Mouse (Mus musculus) MEL (cell line): ENCODE results near the gene Apba1. TPM values are rescaled to one million over a fixed set of nuclear protein-coding genes. Genes with fewer than 3 reads are reported as not detected.

Source experiments
- DNase-seq: peaks from one replicate; pipeline ENCODE4 v3.0.0; 2011; ENCODE audit warnings: low read depth, low spot score
- H3K27ac ChIP-seq: 2 replicates; pipeline ENCODE4 v1.5.1; 2012; ENCODE audit warnings: low read depth, mild to moderate bottlenecking, control low read depth, low read length, moderate library complexity; ENCODE audit not compliant: control insufficient read depth
- H3K27me3 ChIP-seq, 2 experiments: fragments of 150-350 bp in 1 of 2; sonication (generic) in 1 of 2; 2 replicates each; pipeline ENCODE4 v1.6.1; 2012; ENCODE audit warnings: low read length in 2 of 2, mild to moderate bottlenecking in 2 of 2, improper control_type of control experiment in 1 of 2, moderate library complexity in 1 of 2; ENCODE audit not compliant: insufficient read depth in 2 of 2, control insufficient read depth in 1 of 2
- H3K36me3 ChIP-seq, 2 experiments: 2 replicates each; pipeline ENCODE4 v1.6.1; 2012 to 2014; ENCODE audit warnings: low read length in 2 of 2, improper control_type of control experiment in 1 of 2, inconsistent platforms in 1 of 2, mild to moderate bottlenecking in 1 of 2; ENCODE audit not compliant: insufficient read depth in 2 of 2, control insufficient read depth in 1 of 2
- H3K4me1 ChIP-seq, 2 experiments: fragments of 150-350 bp in 1 of 2; sonication (generic) in 1 of 2; 2 replicates each; pipeline ENCODE4 v1.6.1; 2012; ENCODE audit warnings: low read length in 2 of 2, improper control_type of control experiment in 1 of 2, mild to moderate bottlenecking in 1 of 2; ENCODE audit not compliant: insufficient read depth in 2 of 2, control insufficient read depth in 1 of 2
- H3K4me3 ChIP-seq, 2 experiments: fragments of 150-350 bp in 1 of 2; sonication (generic) in 1 of 2; 2 replicates each; pipeline ENCODE4 v1.5.1; 2012; ENCODE audit warnings: low read depth in 2 of 2, low read length in 2 of 2, mild to moderate bottlenecking in 2 of 2, moderate library complexity in 2 of 2, control low read depth in 1 of 2, improper control_type of control experiment in 1 of 2; ENCODE audit not compliant: control insufficient read depth in 1 of 2, insufficient read depth in 1 of 2
- H3K79me2 ChIP-seq: 2 replicates; pipeline ENCODE4 v1.6.1; 2012; ENCODE audit warnings: mild to moderate bottlenecking, low read length, moderate library complexity; ENCODE audit not compliant: control insufficient read depth, poor library complexity, insufficient read depth
- H3K9ac ChIP-seq: 2 replicates; pipeline ENCODE4 v1.6.1; 2012; ENCODE audit warnings: low read depth, mild to moderate bottlenecking, control low read depth, low read length, moderate library complexity; ENCODE audit not compliant: control insufficient read depth, poor library complexity, severe bottlenecking
- H3K9me3 ChIP-seq: fragments of 150-350 bp; sonication (generic); replicated peaks from 2 replicates; pipeline ENCODE4 v1.6.1; 2012; ENCODE audit warnings: mild to moderate bottlenecking, low read length, improper control_type of control experiment, moderate library complexity; ENCODE audit not compliant: insufficient read depth
- BHLHE40 ChIP-seq: IDR thresholded peaks from 2 replicates; pipeline ENCODE4 v1.6.1; 2012; ENCODE audit warnings: low read depth, mild to moderate bottlenecking, inconsistent platforms, low read length, improper control_type of control experiment, borderline replicate concordance
- CTCF ChIP-seq, 3 experiments: IDR thresholded peaks in 2 of 3; conservative IDR thresholded peaks in 1 of 3; 2 replicates each; pipeline ENCODE4 v1.5.1; 2011 to 2012; ENCODE audit warnings: low read length in 3 of 3, low read depth in 2 of 3, mild to moderate bottlenecking in 2 of 3, improper control_type of control experiment in 1 of 3, inconsistent platforms in 1 of 3, mixed read lengths in 1 of 3, moderate library complexity in 1 of 3; ENCODE audit not compliant: control insufficient read depth in 1 of 3, insufficient read depth in 1 of 3, poor library complexity in 1 of 3, severe bottlenecking in 1 of 3
- E2F4 ChIP-seq: IDR thresholded peaks from 2 replicates; pipeline ENCODE4 v1.6.1; 2011; ENCODE audit warnings: low read depth, low read length, improper control_type of control experiment, borderline replicate concordance
- EP300 ChIP-seq, 2 experiments: IDR thresholded peaks; 2 replicates each; pipeline ENCODE4 v1.6.1; 2011; ENCODE audit warnings: improper control_type of control experiment in 2 of 2, low read length in 2 of 2, low read depth in 1 of 2, mild to moderate bottlenecking in 1 of 2
- ETS1 ChIP-seq: IDR thresholded peaks from 2 replicates; pipeline ENCODE4 v1.6.1; 2012; ENCODE audit warnings: low read depth, mild to moderate bottlenecking, inconsistent platforms, low read length, improper control_type of control experiment, moderate library complexity
- JUND ChIP-seq: IDR thresholded peaks from 2 replicates; pipeline ENCODE4 v1.6.1; 2011; ENCODE audit warnings: low read depth, mild to moderate bottlenecking, improper control_type of control experiment, low read length
- MAX ChIP-seq: IDR thresholded peaks from 2 replicates; pipeline ENCODE4 v1.6.1; 2011; ENCODE audit warnings: low read length, improper control_type of control experiment
- MAZ ChIP-seq: IDR thresholded peaks from 2 replicates; pipeline ENCODE4 v1.6.1; 2012; ENCODE audit warnings: low read depth, mild to moderate bottlenecking, inconsistent platforms, low read length, improper control_type of control experiment
- MEF2A ChIP-seq: IDR thresholded peaks from 2 replicates; pipeline ENCODE4 v1.6.1; 2014; ENCODE audit warnings: low read depth, mild to moderate bottlenecking, inconsistent platforms, low read length, improper control_type of control experiment; ENCODE audit not compliant: poor library complexity, insufficient replicate concordance, severe bottlenecking; ENCODE audit errors: extremely low read depth
- MXI1 ChIP-seq: IDR thresholded peaks from 2 replicates; pipeline ENCODE4 v1.6.1; 2011; ENCODE audit warnings: mild to moderate bottlenecking, low read depth, low read length, improper control_type of control experiment
- NELFE ChIP-seq: IDR thresholded peaks from 2 replicates; pipeline ENCODE4 v1.6.1; 2011; ENCODE audit warnings: low read depth, low read length, improper control_type of control experiment
- RAD21 ChIP-seq: IDR thresholded peaks from 2 replicates; pipeline ENCODE4 v1.6.1; 2011; ENCODE audit warnings: mild to moderate bottlenecking, low read depth, low read length, improper control_type of control experiment
- SMC3 ChIP-seq: IDR thresholded peaks from 2 replicates; pipeline ENCODE4 v1.6.1; 2011; ENCODE audit warnings: low read depth, low read length, improper control_type of control experiment
- TCF12 ChIP-seq: IDR thresholded peaks from 2 replicates; pipeline ENCODE4 v1.6.1; 2014; ENCODE audit warnings: low read depth, mild to moderate bottlenecking, inconsistent platforms, low read length, improper control_type of control experiment, moderate library complexity
- ZMIZ1 ChIP-seq: IDR thresholded peaks from 2 replicates; pipeline ENCODE4 v1.6.1; 2012; ENCODE audit warnings: low read depth, mild to moderate bottlenecking, inconsistent platforms, low read length, improper control_type of control experiment, moderate library complexity
- ZNF384 ChIP-seq: IDR thresholded peaks from 2 replicates; pipeline ENCODE4 v1.6.1; 2012; ENCODE audit warnings: low read depth, mild to moderate bottlenecking, inconsistent platforms, low read length, improper control_type of control experiment
- polyA plus RNA-seq, 2 experiments: library from polyadenylated mRNA; stranded (reverse) in 1 of 2; unstranded in 1 of 2; fragments of >175 nt in 1 of 2; fragments of >200 nt in 1 of 2; gene quantifications; 2 replicates each; pipeline versions ENCODE4 v1.2.1 to v1.2.4; 2012; ENCODE audit warnings: low replicate concordance in 2 of 2, low read depth in 1 of 2; ENCODE audit not compliant: insufficient read length in 2 of 2, insufficient read depth in 1 of 2, missing spikeins in 1 of 2
- total RNA-seq: library from RNA; depleted of rRNA; stranded (reverse); fragments of 300-350 nt; gene quantifications from 2 replicates; pipeline ENCODE4 v1.2.3, GENCODE M21; 2012

Gene Apba1
- total and polyA plus RNA-seq, 3 experiments: under 0.01 to 0.03 TPM; not detected in 1

DNA sequence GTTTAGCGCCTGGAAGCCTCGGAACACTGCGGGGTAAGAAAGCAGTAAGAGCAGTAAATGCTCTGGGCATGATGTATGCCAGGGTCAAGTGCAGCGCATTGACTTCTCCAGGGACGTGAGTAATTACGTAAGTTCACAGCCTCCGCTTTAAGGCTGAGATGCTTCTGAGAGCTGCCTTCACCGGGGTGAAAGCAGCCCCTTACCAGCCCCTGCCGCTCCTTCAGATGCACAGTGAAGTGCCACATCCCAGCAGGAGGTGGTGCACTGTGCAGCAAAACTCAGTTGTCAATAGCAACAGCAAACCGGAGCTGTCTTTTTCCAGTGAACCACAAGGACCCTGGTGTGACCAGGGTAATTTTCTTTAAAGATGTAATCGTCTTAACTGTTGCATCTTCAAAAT is 139.8 kb downstream of the Apba1 start:
- DNase-seq: no peak
- Histone ChIP-seq H3K4me3 (no peak overlapping the region), H3K9ac (no peak overlapping the region), H3K27me3 (no peaks in the 10 kb centered on the region), H3K9me3 (no peaks in the 10 kb centered on the region), H3K4me1 (no peaks in the 10 kb centered on the region), H3K36me3 (no peaks in the 10 kb centered on the region), H3K27ac (no peak overlapping the region), H3K79me2 (no peaks in the 10 kb centered on the region)
- no peak for TF ChIP-seq RAD21
- no peak for TF ChIP-seq TCF12
- TF ChIP-seq E2F4: no peak
- TF ChIP-seq MAX: no peak
- no peak for TF ChIP-seq MAZ
- no peak for TF ChIP-seq ZMIZ1
- TF ChIP-seq ZNF384: no peak
- TF ChIP-seq BHLHE40: no peak
- TF ChIP-seq ETS1: no peak
- no peak for TF ChIP-seq JUND
- no peak for TF ChIP-seq SMC3
- no peak for TF ChIP-seq CTCF (IDR thresholded peaks at IDR 0.05 in 2 of 3, conservative IDR thresholded peaks at IDR 0.05 in 1 of 3; ENCODE audit: control insufficient read depth in 1 of 3, insufficient read depth in 1 of 3, low read depth in 2 of 3, low read length in 3 of 3, poor library complexity in 1 of 3, severe bottlenecking in 1 of 3)
- TF ChIP-seq MEF2A: no peak

DNA sequence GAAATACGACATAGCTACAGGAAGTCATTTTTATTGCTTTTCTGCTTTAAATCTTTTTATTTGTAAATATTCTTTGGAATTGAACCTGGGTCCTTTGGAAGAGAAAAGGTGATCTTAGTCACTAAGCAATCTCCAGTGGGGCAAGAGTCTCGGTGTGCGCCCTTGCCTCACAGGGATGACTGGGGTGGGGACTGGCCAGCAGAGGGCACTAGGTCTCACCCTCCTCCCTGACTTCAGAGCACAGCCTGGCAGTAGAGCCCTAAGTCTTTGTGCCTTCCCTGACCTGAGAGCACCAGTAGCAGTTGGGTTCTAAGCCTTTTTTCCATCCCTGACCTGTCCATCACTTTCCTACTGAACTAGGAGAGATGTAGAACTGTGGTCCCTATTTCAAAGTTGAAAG is 142.5 kb downstream of the Apba1 start:
- no peaks in the 10 kb centered on the region for H3K9me3 ChIP-seq
- H3K27me3 ChIP-seq: no peaks in the 10 kb centered on the region
- TF ChIP-seq JUND: no peak
- peak in 2 of 3 experiments; percentile 17 to 42; a peak in 3 of 6 replicates for TF ChIP-seq CTCF (IDR thresholded peaks at IDR 0.05 in 2 of 3, conservative IDR thresholded peaks at IDR 0.05 in 1 of 3; ENCODE audit: control insufficient read depth in 1 of 3, insufficient read depth in 1 of 3, low read depth in 2 of 3, low read length in 3 of 3, poor library complexity in 1 of 3, severe bottlenecking in 1 of 3)
- 0 out of 2 replicates have a peak, but pooled peaks have one; percentile 6 for TF ChIP-seq SMC3
- TF ChIP-seq EP300 (IDR thresholded peaks at IDR 0.05; ENCODE audit: low read depth in 1 of 2, low read length in 2 of 2): no peak
- TF ChIP-seq NELFE: no peak
- TF ChIP-seq MXI1: no peak

More for the DNA sequence above, 142.5 kb downstream of the Apba1 start:
- no peak overlapping the region for H3K9ac ChIP-seq
- no peaks in the 10 kb centered on the region for H3K79me2 ChIP-seq
- no peaks in the 10 kb centered on the region for H3K36me3 ChIP-seq
- no peaks in the 10 kb centered on the region for H3K4me1 ChIP-seq
- no peak overlapping the region for H3K4me3 ChIP-seq
- no peak overlapping the region for H3K27ac ChIP-seq
- DNase-seq: peak; percentile 2
